Mouse (Mus musculus) megakaryocyte, embryonic 14.5 days (primary cell): ENCODE measurements at regions not wholly inside any gene's neighbourhood (a gene's known extent, or its start where the extent isn't known, plus 50 kb on each side); places are given as distances from the start of the nearest gene placed in this dataset.

Source experiments
- FLI1 ChIP-seq: IDR thresholded peaks from 2 replicates; pipeline ENCODE4 v1.6.1; 2012; ENCODE audit warnings: low read length, inconsistent platforms, mixed read lengths
- GATA1 ChIP-seq: IDR thresholded peaks from 3 replicates; pipeline ENCODE4 v1.6.1; 2012; ENCODE audit warnings: mixed read lengths, low read length, inconsistent platforms, borderline replicate concordance

- TF ChIP-seq GATA1 (no peak), FLI1 (no peak)
Observed at GRCm38 (mm10) chr1:193734014-193734763, 364.1 kb upstream of the Camk1g start.
